34 mouse cellular contexts compared by ENCODE assay signal in genomic region chr6:55506519-55506918, GRCm38 (mm10). TPM values are rescaled to one million over a fixed set of nuclear protein-coding genes. Genes with fewer than 3 reads are reported as not detected.
A peak's percentile ranks its signal among the peaks of the same experiment; 100 is the strongest.
DNase-seq lines count a peak whose midpoint lies in the region; ATAC-seq and TF ChIP-seq lines count a peak whose summit lies in the region.
"Had no signal": no experiment of that assay in that cellular context is flagged by ENCODE, and none has a peak within 500 bp of the region (broad histone marks: within the 10 kb centered on the region; RNA-seq: fewer than 3 reads in every experiment).

No protein-coding gene starts in this region.

- H3K4me1 ChIP-seq in lung, embryonic 14.5 days (ENCODE audit: insufficient read depth): no peaks in the 10 kb centered on the region
- H3K4me1 ChIP-seq: forebrain, embryonic 15.5 days; hindbrain, embryonic 12.5 days had no signal

- no peak for ATAC-seq in lung, embryonic 14.5 days (ENCODE audit: insufficient read depth)
- no peak for ATAC-seq in frontal cortex, adult (ENCODE audit: low TSS enrichment)
- ATAC-seq: forebrain, embryonic 15.5 days; hindbrain, postnatal 0 days; intestine, postnatal 0 days; Patski had no signal

- 75% methylated on average over 4 of the region's 4 CpGs for WGBS in lung, embryonic 14.5 days

- H3K4me2 ChIP-seq in lung, embryonic 14.5 days: no peak overlapping the region
- H3K4me2 ChIP-seq: forebrain, embryonic 15.5 days; heart, embryonic 11.5 days; hindbrain, embryonic 12.5 days; limb, embryonic 15.5 days; liver, embryonic 13.5 days; neural tube, embryonic 15.5 days had no signal

- no peak overlapping the region for H3K4me3 ChIP-seq in lung, embryonic 14.5 days (ENCODE audit: low read depth, low read length)
- H3K4me3 ChIP-seq: forebrain, embryonic 15.5 days; hindbrain, embryonic 12.5 days; left cerebral cortex, adult 2 months; limb, embryonic 15.5 days; liver, embryonic 13.5 days; neural tube, embryonic 15.5 days had no signal

- H3K36me3 ChIP-seq in lung, embryonic 14.5 days (ENCODE audit: insufficient read depth): no peaks in the 10 kb centered on the region
- H3K36me3 ChIP-seq: forebrain, embryonic 15.5 days; G1E; hindbrain, embryonic 12.5 days; limb, embryonic 15.5 days; liver, embryonic 13.5 days; neural tube, embryonic 15.5 days had no signal

- no peak overlapping the region for H3K27ac ChIP-seq in lung, embryonic 14.5 days (ENCODE audit: low read depth)
- H3K27ac ChIP-seq: forebrain, embryonic 15.5 days; hindbrain, embryonic 12.5 days; hindbrain, postnatal 0 days; left cerebral cortex, adult 2 months; limb, embryonic 15.5 days; liver, embryonic 13.5 days; neural tube, embryonic 15.5 days; stomach, postnatal 0 days had no signal

- DNase-seq in embryo, embryonic 10 days (ENCODE audit: low spot score): peak; percentile 43
- DNase-seq in embryo, embryonic 9.5 days (ENCODE audit: extremely low spot score): no peak
- peak; percentile 48 for DNase-seq in lung, embryonic 14.5 days
- DNase-seq in lung, postnatal 36 days: no peak
- peak; percentile 7 for DNase-seq in forelimb bud, embryonic 11.5 days (ENCODE audit: low read depth, low spot score)
- DNase-seq in right cerebral cortex, adult 2 months (ENCODE audit: low spot score in 2 of 2): no peak
- DNase-seq in adrenal gland, postnatal 36 days: no peak
- DNase-seq: cerebellum, adult 8-10 months; cerebellum, postnatal 25 days; gastrocnemius, postnatal 14 days; heart, postnatal 36 days; kidney, adult 9 months; kidney, postnatal 10 days; liver, embryonic 13.5 days; lung, adult 18-20 months; lung, postnatal 10 days; midbrain, embryonic 14.5 days; retina, postnatal 1 day; spleen, adult 18-20 months; thymus, adult 2 months; thymus, postnatal 36 days had no signal

- H3K9me3 ChIP-seq in lung, embryonic 14.5 days (ENCODE audit: low read depth, low read length): no peaks in the 10 kb centered on the region
- H3K9me3 ChIP-seq: forebrain, embryonic 15.5 days; G1E; hindbrain, embryonic 12.5 days; limb, embryonic 15.5 days; liver, embryonic 13.5 days; neural tube, embryonic 15.5 days had no signal

- H3K27me3 ChIP-seq in lung, embryonic 14.5 days (ENCODE audit: insufficient read depth, low read length): no peaks in the 10 kb centered on the region
- H3K27me3 ChIP-seq: forebrain, embryonic 15.5 days; hindbrain, embryonic 12.5 days; limb, embryonic 15.5 days; liver, embryonic 13.5 days; neural tube, embryonic 15.5 days; Patski had no signal

- TF ChIP-seq CTCF in lung, embryonic 14.5 days (IDR thresholded peaks at IDR 0.05; ENCODE audit: low read depth): no peak

- H3K9ac ChIP-seq in lung, embryonic 14.5 days: no peak overlapping the region
- H3K9ac ChIP-seq: forebrain, embryonic 15.5 days; hindbrain, embryonic 12.5 days; limb, embryonic 15.5 days; liver, embryonic 13.5 days; neural tube, embryonic 15.5 days had no signal

RNA-seq across cellular contexts. Expression of gene Adcyap1r1, which starts 54.7 kb away (rescaled TPM):
- polyA plus RNA-seq in lung, embryonic 14.5 days (2014; fragmentation: Nextera tagmentation; extraction: Ambion mirVana): 0.60 and 0.61 TPM in 2 replicates
- total RNA-seq in adrenal gland, postnatal 36 days (2021): 10 to 100 TPM; 23.8 to 35.7 TPM
- total RNA-seq: monocyte, adult 5-6 weeks had no signal
- polyA plus RNA-seq: G1E had no signal

Comparison
In these comparisons a context has a peak if more than half of its experiments do, and no peak if none do; other contexts are left out.
1. DNase-seq: peak in embryo, embryonic 10 days (single experiment), lung, embryonic 14.5 days (single experiment) and forelimb bud, embryonic 11.5 days (single experiment); none in embryo, embryonic 9.5 days (single experiment), lung, postnatal 36 days (single experiment), right cerebral cortex, adult 2 months (0 of 2) and adrenal gland, postnatal 36 days (0 of 2).